In the genomic region with DNA sequence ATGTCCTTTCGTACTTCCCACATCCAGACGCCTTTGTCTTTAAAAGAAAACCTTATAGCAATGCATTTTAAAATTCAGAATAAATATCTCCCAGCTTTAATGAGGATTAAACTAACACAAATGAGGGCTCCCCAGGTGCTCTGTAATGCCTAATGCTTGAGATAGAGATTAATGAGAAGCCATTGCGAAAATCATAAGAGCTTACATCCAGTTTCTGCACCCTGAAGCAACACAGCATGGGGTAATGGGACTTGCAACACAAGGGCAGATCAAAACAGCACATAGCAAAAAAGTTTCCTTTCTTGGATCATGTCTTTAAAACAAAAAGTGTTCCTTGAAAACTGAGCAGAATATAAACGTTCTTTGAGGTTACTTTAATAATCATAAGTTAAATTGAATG, we compare ENCODE assay signal across 22 mouse cellular contexts. TPM values are rescaled to one million over a fixed set of nuclear protein-coding genes. Genes with fewer than 3 reads are reported as not detected.
A peak's percentile ranks its signal among the peaks of the same experiment; 100 is the strongest.
DNase-seq lines count a peak whose midpoint lies in the region; ATAC-seq and TF ChIP-seq lines count a peak whose summit lies in the region.
"Had no signal": no experiment of that assay in that cellular context is flagged by ENCODE, and none has a peak within 500 bp of the region (broad histone marks: within the 10 kb centered on the region; RNA-seq: fewer than 3 reads in every experiment).

No protein-coding gene starts in this region.

- no peak for TF ChIP-seq POLR2A in lung, adult 2 months (IDR thresholded peaks at IDR 0.05; ENCODE audit: borderline replicate concordance, extremely low read depth, low read depth, low read length)

- H3K4me1 ChIP-seq in lung, adult 2 months (ENCODE audit: control insufficient read depth, insufficient read depth, low read length) = no peaks in the 10 kb centered on the region
- H3K4me1 ChIP-seq: embryonic facial prominence, embryonic 15.5 days; forebrain, embryonic 12.5 days; heart, embryonic 12.5 days; hindbrain, embryonic 10.5 days had no signal

- 74% methylated on average over 4 of the region's 4 CpGs for WGBS in lung, adult 2 months

- TF ChIP-seq CTCF in lung, adult 2 months (IDR thresholded peaks at IDR 0.05; ENCODE audit: insufficient read depth, low read length) = no peak
- no peak for TF ChIP-seq CTCF in layer of hippocampus, adult 2 months (conservative IDR thresholded peaks at IDR 0.05)

- peak; percentile 87 for ATAC-seq in granulocyte monocyte progenitor cell, adult 5-6 weeks (replicated peaks; ENCODE audit: poor library complexity, severe bottlenecking)
- ATAC-seq: CD4-positive, CD25-positive, alpha-beta regulatory T cell, adult 4 months had no signal

- H3K27ac ChIP-seq in layer of hippocampus, adult 2 months = no peak overlapping the region
- H3K27ac ChIP-seq: embryonic facial prominence, embryonic 15.5 days; forebrain, embryonic 12.5 days; hindbrain, embryonic 10.5 days; hindbrain, embryonic 14.5 days had no signal

- H3K4me3 ChIP-seq in lung, adult 2 months (replicated peaks; ENCODE audit: extremely low read depth, low read depth, low read length) = no peak overlapping the region
- H3K4me3 ChIP-seq in layer of hippocampus, adult 2 months = no peak overlapping the region
- H3K4me3 ChIP-seq: embryonic facial prominence, embryonic 15.5 days; erythroblast, embryonic 14.5 days; forebrain, embryonic 12.5 days; heart, embryonic 12.5 days; hindbrain, embryonic 10.5 days had no signal

- peak; percentile 32 for DNase-seq in lung, postnatal 36 days
- DNase-seq in lung, adult 2 months = no peak
- DNase-seq in 416B (ENCODE audit: low read depth) = peak; percentile 63
- DNase-seq in brain, adult 2 months (ENCODE audit: low read depth, low spot score) = peak; percentile 10
- DNase-seq in layer of hippocampus, adult 8-10 months (ENCODE audit: low spot score in 2 of 2) = no peak
- DNase-seq in c-Kit-positive CD71-positive TER-119-positive erythroid progenitor cells, embryonic 14.5 days (ENCODE audit: low spot score) = no peak
- no peak for DNase-seq in layer of hippocampus, adult 2 months (ENCODE audit: low spot score in 2 of 2)
- DNase-seq: adrenal gland, postnatal 10 days; cerebellum, adult 2 months; cerebellum, postnatal 10 days; embryo, embryonic 11 days; gastrocnemius, postnatal 10 days had no signal

RNA-seq across cellular contexts. Expression of a gene that starts 30.3 kb away (rescaled TPM):
- polyA plus RNA-seq in lung, adult 2 months (2012; rRNA removed) = 0.46 and 1.5 TPM in 2 replicates
- 18.1 and 23.9 TPM in 2 replicates for total RNA-seq in granulocyte monocyte progenitor cell, adult 5-6 weeks (2014; fragmentation: Nextera tagmentation)
- 32.4 and 37.0 TPM in 2 replicates for total RNA-seq in granulocyte monocyte progenitor cell, adult 5-6 weeks (2017)
- total RNA-seq in layer of hippocampus, adult 8-10 months (2022) = not detected
- total RNA-seq in layer of hippocampus, adult 2 months (2021) = not detected
- polyA plus RNA-seq: CD4-positive, CD25-positive, alpha-beta regulatory T cell, adult 4 months; cerebellum, adult 2 months; erythroblast, embryonic 14.5 days; forebrain, embryonic 12.5 days; forebrain, embryonic 16.5 days; G1E; hindbrain, embryonic 10.5 days had no signal

Comparison
In these comparisons a context has a peak if more than half of its experiments do, and no peak if none do; other contexts are left out.
1. DNase-seq: peak in lung, postnatal 36 days (single experiment), 416B (single experiment) and brain, adult 2 months (single experiment); none in lung, adult 2 months (single experiment), layer of hippocampus, adult 8-10 months (0 of 2), c-Kit-positive CD71-positive TER-119-positive erythroid progenitor cells, embryonic 14.5 days (single experiment) and layer of hippocampus, adult 2 months (0 of 2).
2. RNA of a gene that starts 30.3 kb away (total RNA-seq): 18.1 to 37.0 TPM in granulocyte monocyte progenitor cell, adult 5-6 weeks; not detected in layer of hippocampus, adult 8-10 months and not detected in layer of hippocampus, adult 2 months; every median in the first group is over 10 times any median in the second.